Mouse (Mus musculus): ENCODE data around the gene Foxl2. TPM values are rescaled to one million over a fixed set of nuclear protein-coding genes. Genes with fewer than 3 reads are reported as not detected.

Foxl2 gene
- polyA plus RNA-seq, 1 experiment from 2014 or later: not detected

GRCm38 (mm10) chr9:98974898-98975297 lies 19.8 kb downstream of the Foxl2 start:
- no peak overlapping the region for H3K4me3 ChIP-seq (ENCODE audit: low read depth, low read length)
- no peak overlapping the region for H3K27ac ChIP-seq (ENCODE audit: low read depth)
- no peaks in the 10 kb centered on the region; the same call in 1 of the 2 replicates for H3K4me1 ChIP-seq (ENCODE audit: insufficient read depth)
- DNase-seq (no peak), ATAC-seq (no peak)
- H3K36me3 ChIP-seq (replicated peaks; ENCODE audit: insufficient read depth, low read length): no peaks in the 10 kb centered on the region
- H3K9me3 ChIP-seq (ENCODE audit: low read length): peaks cover 4% of the 10 kb centered on the region
- WGBS (ENCODE audit: insufficient replicate concordance): 31% methylated on average over 2 of the region's 2 CpGs
- no peak overlapping the region for H3K4me2 ChIP-seq (ENCODE audit: low read depth, low read length)
- no peak overlapping the region for H3K9ac ChIP-seq (replicated peaks)
- H3K27me3 ChIP-seq (ENCODE audit: insufficient read depth, low read length): peaks cover 87% of the 10 kb centered on the region
- TF ChIP-seq EP300 (IDR thresholded peaks at IDR 0.05; ENCODE audit: low read depth) (no peak), CTCF (IDR thresholded peaks at IDR 0.05; ENCODE audit: low read depth) (no peak)

GRCm38 (mm10) chr9:98976081-98976480 lies 21.0 kb downstream of the Foxl2 start:
- no peaks in the 10 kb centered on the region; the same call in 1 of the 2 replicates for H3K4me1 ChIP-seq (ENCODE audit: insufficient read depth)
- no peaks in the 10 kb centered on the region for H3K36me3 ChIP-seq (replicated peaks; ENCODE audit: insufficient read depth, low read length)
- TF ChIP-seq CTCF (IDR thresholded peaks at IDR 0.05; ENCODE audit: low read depth): no peak
- no peak for TF ChIP-seq EP300 (IDR thresholded peaks at IDR 0.05; ENCODE audit: low read depth)
- 71% methylated on average over 1 of the region's 1 CpGs for WGBS (ENCODE audit: insufficient replicate concordance)
- H3K4me2 ChIP-seq (ENCODE audit: low read depth, low read length): no peak overlapping the region
- no peak for ATAC-seq
- H3K27me3 ChIP-seq (ENCODE audit: insufficient read depth, low read length): peaks cover 78% of the 10 kb centered on the region
- no peak overlapping the region for H3K27ac ChIP-seq (ENCODE audit: low read depth)
- H3K9me3 ChIP-seq (ENCODE audit: low read length): no peaks in the 10 kb centered on the region
- H3K4me3 ChIP-seq (ENCODE audit: low read depth, low read length): no peak overlapping the region
- DNase-seq: no peak
- H3K9ac ChIP-seq (replicated peaks): no peak overlapping the region

- 24% methylated on average over 5 of the region's 5 CpGs for WGBS (ENCODE audit: insufficient replicate concordance)
- ATAC-seq (no peak), DNase-seq (no peak)
- TF ChIP-seq CTCF (IDR thresholded peaks at IDR 0.05; ENCODE audit: low read depth): peak; percentile 61
- no peak for TF ChIP-seq EP300 (IDR thresholded peaks at IDR 0.05; ENCODE audit: low read depth)
- Histone ChIP-seq H3K4me2 (ENCODE audit: low read depth, low read length) (no peak overlapping the region), H3K9me3 (ENCODE audit: low read length) (no peaks in the 10 kb centered on the region), H3K27me3 (ENCODE audit: insufficient read depth, low read length) (peaks cover 74% of the 10 kb centered on the region), H3K27ac (ENCODE audit: low read depth) (no peak overlapping the region), H3K4me1 (ENCODE audit: insufficient read depth) (no peaks in the 10 kb centered on the region; the same call in 1 of the 2 replicates), H3K4me3 (ENCODE audit: low read depth, low read length) (no peak overlapping the region), H3K9ac (replicated peaks) (no peak overlapping the region), H3K36me3 (replicated peaks; ENCODE audit: insufficient read depth, low read length) (no peaks in the 10 kb centered on the region)
These were observed 21.4 kb downstream of the Foxl2 start for GRCm38 (mm10) chr9:98976520-98976919.

GRCm38 (mm10) chr9:98979431-98980416 lies 24.6 kb downstream of the Foxl2 start:
- peak; percentile 73 for ATAC-seq
- Histone ChIP-seq H3K9me3 (ENCODE audit: low read length) (no peaks in the 10 kb centered on the region), H3K27ac (ENCODE audit: low read depth) (no peak overlapping the region), H3K4me3 (ENCODE audit: low read depth, low read length) (no peak overlapping the region; the same call in 1 of the 2 replicates), H3K9ac (replicated peaks) (no peak overlapping the region), H3K4me2 (ENCODE audit: low read depth, low read length) (peak overlapping the region; percentile 24), H3K36me3 (replicated peaks; ENCODE audit: insufficient read depth, low read length) (no peaks in the 10 kb centered on the region), H3K27me3 (ENCODE audit: insufficient read depth, low read length) (peaks cover 59% of the 10 kb centered on the region), H3K4me1 (ENCODE audit: insufficient read depth) (no peaks in the 10 kb centered on the region; the same call in 1 of the 2 replicates)
- WGBS (ENCODE audit: insufficient replicate concordance): 8% methylated on average over 29 of the region's 29 CpGs
- TF ChIP-seq EP300 (IDR thresholded peaks at IDR 0.05; ENCODE audit: low read depth): no peak
- peak; percentile 93 for TF ChIP-seq CTCF (IDR thresholded peaks at IDR 0.05; ENCODE audit: low read depth)
- DNase-seq: peak; percentile 90

DNA sequence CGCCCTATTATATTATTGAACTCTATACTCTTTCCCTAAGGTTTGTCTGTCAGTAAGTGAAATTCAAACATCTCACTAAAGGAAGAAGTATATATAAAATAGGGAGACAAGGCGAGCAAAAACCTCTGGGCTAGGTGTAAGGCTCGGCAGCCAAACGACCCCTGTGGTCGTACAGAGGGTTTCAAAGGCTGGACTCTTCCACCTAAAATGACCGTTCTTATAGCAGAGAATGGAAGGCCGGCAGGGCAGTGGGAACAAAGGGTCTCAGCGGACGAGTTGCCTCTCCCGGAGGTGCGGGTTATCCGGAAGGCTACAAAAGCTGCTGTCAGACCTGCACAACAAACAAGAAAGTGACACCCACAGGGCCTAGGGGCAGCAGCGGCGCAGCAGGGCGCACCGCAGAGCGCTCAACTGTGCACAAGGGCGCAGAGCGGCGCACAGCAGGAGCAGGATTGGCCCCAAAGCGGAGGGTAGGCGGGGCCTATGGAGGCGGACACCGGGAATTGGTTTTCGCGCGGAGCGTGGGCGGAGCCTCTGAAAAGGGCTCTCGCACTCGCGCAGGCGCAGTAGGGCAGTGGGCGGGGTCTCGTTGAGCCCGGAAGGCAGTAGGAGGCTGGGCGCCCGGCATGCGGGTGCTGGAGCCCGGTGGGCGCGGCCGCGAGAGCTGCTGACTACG lies 30.9 kb downstream of the Foxl2 start, which contains the start of gene Faim:
Gene Faim (plus strand): TSS at position 574 of the 676 bp plus-strand sequence.
- DNase-seq (peak; percentile 100), ATAC-seq (peak; percentile 99)
- H3K36me3 ChIP-seq (replicated peaks; ENCODE audit: insufficient read depth, low read length): no peaks in the 10 kb centered on the region
- no peak within 1 kb of the TSS; the same call in 1 of the 2 replicates for H3K27ac ChIP-seq (ENCODE audit: low read depth)
- H3K27me3 ChIP-seq (ENCODE audit: insufficient read depth, low read length): 0 out of 2 replicates have a peak, but pooled peaks cover 16% of the 10 kb centered on the region
- H3K9me3 ChIP-seq (ENCODE audit: low read length): no peaks in the 10 kb centered on the region
- peak within 1 kb of the TSS; percentile 100 for H3K4me2 ChIP-seq (ENCODE audit: low read depth, low read length)
- H3K9ac ChIP-seq (replicated peaks): peak within 1 kb of the TSS; percentile 80
- TF ChIP-seq EP300 (IDR thresholded peaks at IDR 0.05; ENCODE audit: low read depth): no peak
- peak; percentile 29; the same call in 1 of the 2 replicates for TF ChIP-seq CTCF (IDR thresholded peaks at IDR 0.05; ENCODE audit: low read depth)
- H3K4me1 ChIP-seq (ENCODE audit: insufficient read depth): peaks cover 17% of the 10 kb centered on the region
- peak within 1 kb of the TSS; percentile 80 for H3K4me3 ChIP-seq (ENCODE audit: low read depth, low read length)
- WGBS (ENCODE audit: insufficient replicate concordance): 2% methylated on average over 45 of the region's 45 CpGs

All from liver, postnatal 0 days (tissue).